Mouse (Mus musculus): ENCODE measurements around the gene Polr2j.
"Not testable (repeated sequence)": the region's sequence is repeated elsewhere in the genome, so short reads cannot be mapped to it uniquely, and the experiment has no call there.

Polr2j gene

GRCm38 (mm10) chr5:136108486-136108885 is 7.9 kb upstream of the Polr2j start:
- in situ Hi-C loops (cut with MseI, MboI) = no loop called here

- in situ Hi-C loops (cut with MseI, MboI) = no loop called here
Observed at GRCm38 (mm10) chr5:136109042-136109441, 7.4 kb upstream of the Polr2j start.

GRCm38 (mm10) chr5:136113546-136113945 is 2.9 kb upstream of the Polr2j start:
- in situ Hi-C loops (cut with MseI, MboI) = not testable (repeated sequence)

GRCm38 (mm10) chr5:136116784-136117112 is 317 bp downstream of the Polr2j start:
- in situ Hi-C loops (cut with MseI, MboI) = no loop called here

- in situ Hi-C loops (cut with MseI, MboI) = no loop called here
Observed at GRCm38 (mm10) chr5:136122165-136122564, 5.7 kb downstream of the Polr2j start.

GRCm38 (mm10) chr5:136135571-136136291 is 19.3 kb downstream of the Polr2j start, which contains the start of the genes Lrwd1 and Alkbh4:
Gene Lrwd1 (minus strand): TSS chr5:136136074.
Gene Alkbh4 (plus strand): TSS chr5:136136146.
- in situ Hi-C loops (cut with MseI, MboI) = no loop called here

GRCm38 (mm10) chr5:136136292-136136990 is 20.0 kb downstream of the Polr2j start:
- in situ Hi-C loops (cut with MseI, MboI) = no loop called here

- in situ Hi-C loops (cut with MseI, MboI) = no loop called here
Observed at GRCm38 (mm10) chr5:136137658-136138274, 21.3 kb downstream of the Polr2j start.

GRCm38 (mm10) chr5:136139393-136139792 is 23.0 kb downstream of the Polr2j start:
- in situ Hi-C loops (cut with MseI, MboI) = no loop called here

GRCm38 (mm10) chr5:136140057-136140482 is 23.6 kb downstream of the Polr2j start:
- in situ Hi-C loops (cut with MseI, MboI) = no loop called here

GRCm38 (mm10) chr5:136142746-136143145 is 26.3 kb downstream of the Polr2j start:
- in situ Hi-C loops (cut with MseI, MboI) = no loop called here

GRCm38 (mm10) chr5:136143161-136143755 is 26.8 kb downstream of the Polr2j start:
- in situ Hi-C loops (cut with MseI, MboI) = no loop called here

GRCm38 (mm10) chr5:136144606-136145430 is 28.4 kb downstream of the Polr2j start:
- in situ Hi-C loops (cut with MseI, MboI) = no loop called here

GRCm38 (mm10) chr5:136146936-136147335 is 30.5 kb downstream of the Polr2j start:
- in situ Hi-C loops (cut with MseI, MboI) = no loop called here

- in situ Hi-C loops (cut with MseI, MboI) = no loop called here
Observed at GRCm38 (mm10) chr5:136147704-136148103, 31.3 kb downstream of the Polr2j start.

GRCm38 (mm10) chr5:136149134-136149576 is 32.7 kb downstream of the Polr2j start:
- in situ Hi-C loops (cut with MseI, MboI) = not testable (repeated sequence)

GRCm38 (mm10) chr5:136152365-136152764 is 35.9 kb downstream of the Polr2j start:
- in situ Hi-C loops (cut with MseI, MboI) = no loop called here

GRCm38 (mm10) chr5:136155399-136155798 is 39.0 kb downstream of the Polr2j start:
- in situ Hi-C loops (cut with MseI, MboI) = no loop called here

GRCm38 (mm10) chr5:136160084-136160483 is 43.7 kb downstream of the Polr2j start:
- in situ Hi-C loops (cut with MseI, MboI) = not testable (repeated sequence)

- in situ Hi-C loops (cut with MseI, MboI) = no loop called here
Observed at GRCm38 (mm10) chr5:136163807-136164474, 47.5 kb downstream of the Polr2j start.

GRCm38 (mm10) chr5:136165246-136165645 is 48.8 kb downstream of the Polr2j start:
- in situ Hi-C loops (cut with MseI, MboI) = no loop called here
